Mouse (Mus musculus) embryo, embryonic 11.5 days (tissue): Measurements from ENCODE around the gene Chchd4.
"Not testable (repeated sequence)": the region's sequence is repeated elsewhere in the genome, so short reads cannot be mapped to it uniquely, and the experiment has no call there.

ENCODE experiments used
- DNase-seq: peaks from one replicate; pipeline ENCODE4 v3.0.0-alpha.2; 2012; ENCODE audit warnings: low read depth, low spot score

Chchd4 gene

GRCm38 (mm10) chr6:91474441-91475190 is 1.3 kb upstream of the Chchd4 start:
- no peak for DNase-seq

GRCm38 (mm10) chr6:91473805-91474440 is 577 bp upstream of the Chchd4 start:
- DNase-seq = no peak

- no peak for DNase-seq
Measured at GRCm38 (mm10) chr6:91472319-91472718, 1.0 kb downstream of the Chchd4 start.

- not testable (repeated sequence) for DNase-seq
Measured at GRCm38 (mm10) chr6:91471427-91471826, 1.9 kb downstream of the Chchd4 start.

- no peak for DNase-seq
Measured at GRCm38 (mm10) chr6:91470712-91471111, 2.6 kb downstream of the Chchd4 start.

- DNase-seq = no peak
Measured at GRCm38 (mm10) chr6:91467106-91467505, 6.2 kb downstream of the Chchd4 start.

- no peak for DNase-seq
Measured at GRCm38 (mm10) chr6:91465756-91466155, 7.6 kb downstream of the Chchd4 start.

GRCm38 (mm10) chr6:91459471-91459870 is 13.9 kb downstream of the Chchd4 start:
- DNase-seq = no peak

- DNase-seq = no peak
Measured at GRCm38 (mm10) chr6:91454546-91454945, 18.8 kb downstream of the Chchd4 start.

GRCm38 (mm10) chr6:91452056-91452455 is 21.3 kb downstream of the Chchd4 start:
- DNase-seq = no peak

- no peak for DNase-seq
Measured at GRCm38 (mm10) chr6:91449472-91450225, 23.7 kb downstream of the Chchd4 start.

- no peak for DNase-seq
Measured at GRCm38 (mm10) chr6:91445316-91445715, 28.0 kb downstream of the Chchd4 start.

- DNase-seq = no peak
Measured at GRCm38 (mm10) chr6:91441145-91441662, 32.1 kb downstream of the Chchd4 start.

GRCm38 (mm10) chr6:91440474-91441144 is 32.7 kb downstream of the Chchd4 start:
- peak; percentile 91 for DNase-seq

GRCm38 (mm10) chr6:91424151-91424550 is 49.2 kb downstream of the Chchd4 start:
- no peak for DNase-seq

GRCm38 (mm10) chr6:91421629-91422028 is 51.7 kb downstream of the Chchd4 start:
- DNase-seq = no peak

- DNase-seq = no peak
Measured at GRCm38 (mm10) chr6:91417291-91417845, 56.0 kb downstream of the Chchd4 start.

- no peak for DNase-seq
Measured at GRCm38 (mm10) chr6:91416146-91416545, 57.2 kb downstream of the Chchd4 start.

GRCm38 (mm10) chr6:91414890-91415289 is 58.5 kb downstream of the Chchd4 start:
- DNase-seq = peak; percentile 40
